Comparison of ENCODE assay signal across 9 mouse cellular contexts in genomic region chrX:166952528-166953189, GRCm38 (mm10).
A peak's percentile ranks its signal among the peaks of the same experiment; 100 is the strongest.
DNase-seq lines count a peak whose midpoint lies in the region; ATAC-seq and TF ChIP-seq lines count a peak whose summit lies in the region.
"Had no signal": no experiment of that assay in that cellular context is flagged by ENCODE, and none has a peak within 500 bp of the region (broad histone marks: within the 10 kb centered on the region; RNA-seq: fewer than 3 reads in every experiment).

No protein-coding gene starts in this region.

- H3K27ac ChIP-seq in liver, embryonic 15.5 days (replicated peaks) = no peak overlapping the region
- no peak overlapping the region for H3K27ac ChIP-seq in liver, embryonic 11.5 days (ENCODE audit: low read depth, low read length)
- H3K27ac ChIP-seq in left cerebral cortex, adult 2 months = peak overlapping the region; percentile 36
- no peak overlapping the region for H3K27ac ChIP-seq in stomach, postnatal 0 days (replicated peaks)

- TF ChIP-seq CTCF in left cerebral cortex, adult 2 months (IDR thresholded peaks at IDR 0.05) = no peak
- TF ChIP-seq CTCF in stomach, postnatal 0 days (IDR thresholded peaks at IDR 0.05; ENCODE audit: low read depth) = no peak

- H3K9ac ChIP-seq in liver, embryonic 15.5 days = no peak overlapping the region
- no peak overlapping the region for H3K9ac ChIP-seq in liver, embryonic 11.5 days (ENCODE audit: low read depth, low read length)
- no peak overlapping the region for H3K9ac ChIP-seq in stomach, postnatal 0 days (ENCODE audit: low read length)

- H3K9me3 ChIP-seq in liver, embryonic 15.5 days (replicated peaks) = no peaks in the 10 kb centered on the region
- H3K9me3 ChIP-seq in liver, embryonic 11.5 days (ENCODE audit: control insufficient read depth, low read length) = no peaks in the 10 kb centered on the region
- H3K9me3 ChIP-seq in stomach, postnatal 0 days (ENCODE audit: control insufficient read depth, low read length) = no peaks in the 10 kb centered on the region

- 42% methylated on average over 14 of the region's 14 CpGs for WGBS in liver, embryonic 15.5 days (ENCODE audit: insufficient replicate concordance)
- 58% methylated on average over 14 of the region's 14 CpGs for WGBS in liver, embryonic 11.5 days
- 71% methylated on average over 14 of the region's 14 CpGs for WGBS in stomach, postnatal 0 days

- no peak overlapping the region for H3K4me3 ChIP-seq in liver, embryonic 15.5 days (replicated peaks)
- no peak overlapping the region for H3K4me3 ChIP-seq in liver, embryonic 11.5 days (ENCODE audit: low read depth, low read length)
- H3K4me3 ChIP-seq in left cerebral cortex, adult 2 months = no peak overlapping the region
- no peak overlapping the region for H3K4me3 ChIP-seq in stomach, postnatal 0 days (ENCODE audit: low read depth, low read length)

- H3K4me1 ChIP-seq in liver, embryonic 15.5 days (replicated peaks) = no peaks in the 10 kb centered on the region
- H3K4me1 ChIP-seq in liver, embryonic 11.5 days (replicated peaks; ENCODE audit: control insufficient read depth, insufficient read depth, low read length) = no peaks in the 10 kb centered on the region
- no peaks in the 10 kb centered on the region for H3K4me1 ChIP-seq in stomach, postnatal 0 days (replicated peaks; ENCODE audit: control insufficient read depth, insufficient read depth)

- no peaks in the 10 kb centered on the region; the same call in 1 of the 2 replicates for H3K27me3 ChIP-seq in liver, embryonic 15.5 days
- peaks cover 2% of the 10 kb centered on the region; the same call in 1 of the 2 replicates for H3K27me3 ChIP-seq in liver, embryonic 11.5 days (replicated peaks; ENCODE audit: control insufficient read depth, insufficient read depth, low read length)
- H3K27me3 ChIP-seq in stomach, postnatal 0 days (ENCODE audit: control insufficient read depth, insufficient read depth, low read length) = no peaks in the 10 kb centered on the region

- ATAC-seq in liver, embryonic 15.5 days (ENCODE audit: insufficient read depth) = no peak
- no peak for ATAC-seq in liver, embryonic 11.5 days (replicated peaks; ENCODE audit: low FRiP score)
- ATAC-seq in stomach, postnatal 0 days (ENCODE audit: low FRiP score, low TSS enrichment) = no peak

- TF ChIP-seq EP300 in stomach, postnatal 0 days (optimal IDR thresholded peaks at IDR 0.05) = no peak

- intact Hi-C loops in left cerebral cortex, adult 2 months (cut with DNase I) = loop anchor here (5.0 kb wide), 1 partner anchor 255 kb away; the partner anchor contains the start of gene Tmsb4x

- no peaks in the 10 kb centered on the region for H3K36me3 ChIP-seq in liver, embryonic 15.5 days (replicated peaks)
- H3K36me3 ChIP-seq in liver, embryonic 11.5 days (ENCODE audit: control insufficient read depth, insufficient read depth, low read length) = no peaks in the 10 kb centered on the region
- no peaks in the 10 kb centered on the region for H3K36me3 ChIP-seq in stomach, postnatal 0 days (ENCODE audit: control insufficient read depth, insufficient read depth, low read length)

- DNase-seq in liver, embryonic 11.5 days (ENCODE audit: low spot score) = no peak
- peak; percentile 10 to 25 for DNase-seq in frontal cortex, adult 2 months (ENCODE audit: extremely low spot score in 1 of 2, low spot score in 1 of 2)
- peak; percentile 10 to 16 for DNase-seq in left cerebral cortex, adult 2 months (ENCODE audit: extremely low spot score in 1 of 2, low spot score in 2 of 2)
- peak; percentile 5 to 6 for DNase-seq in spleen, postnatal 14 days (ENCODE audit: low spot score in 2 of 2)
- no peak for DNase-seq in stomach, postnatal 0 days (ENCODE audit: low spot score)
- DNase-seq in testis, postnatal 10 days (ENCODE audit: low spot score) = no peak
- DNase-seq in c-Kit-positive CD71-positive TER-119-positive erythroid progenitor cells, embryonic 14.5 days (ENCODE audit: low spot score) = no peak
- DNase-seq: kidney, postnatal 14 days had no signal

- H3K4me2 ChIP-seq in liver, embryonic 15.5 days = peak overlapping the region; percentile 18
- no peak overlapping the region for H3K4me2 ChIP-seq in liver, embryonic 11.5 days
- no peak overlapping the region for H3K4me2 ChIP-seq in stomach, postnatal 0 days (replicated peaks; ENCODE audit: low read depth)

Comparison
In these comparisons a context has a peak if more than half of its experiments do, and no peak if none do; other contexts are left out.
1. DNase-seq: peak in frontal cortex, adult 2 months (2 of 2), left cerebral cortex, adult 2 months (2 of 2) and spleen, postnatal 14 days (2 of 2); none in liver, embryonic 11.5 days (single experiment), stomach, postnatal 0 days (single experiment), testis, postnatal 10 days (single experiment) and c-Kit-positive CD71-positive TER-119-positive erythroid progenitor cells, embryonic 14.5 days (single experiment).